Mouse (Mus musculus) testis, postnatal 14 days (tissue): ENCODE data around the gene Sh3gl1.

ENCODE experiments used
- DNase-seq: peaks from one replicate; pipeline ENCODE4 v3.0.0; 2021; ENCODE audit warnings: low spot score

Sh3gl1 gene

GRCm38 (mm10) chr17:56021161-56021910 is 15.1 kb downstream of the Sh3gl1 start:
- DNase-seq, result no peak

- DNase-seq, result no peak
Measured at GRCm38 (mm10) chr17:56020400-56021084, 15.9 kb downstream of the Sh3gl1 start.

GRCm38 (mm10) chr17:56018347-56019131 is 17.9 kb downstream of the Sh3gl1 start:
- DNase-seq, result no peak

- no peak for DNase-seq
Measured at GRCm38 (mm10) chr17:56017848-56018247, 18.6 kb downstream of the Sh3gl1 start.

GRCm38 (mm10) chr17:56016793-56017785 is 19.3 kb downstream of the Sh3gl1 start:
- DNase-seq, result no peak

- DNase-seq, result no peak
Measured at GRCm38 (mm10) chr17:56016382-56016781, 20.1 kb downstream of the Sh3gl1 start.

GRCm38 (mm10) chr17:56015293-56015692 is 21.1 kb downstream of the Sh3gl1 start:
- no peak for DNase-seq

- no peak for DNase-seq
Measured at GRCm38 (mm10) chr17:56011441-56011840, 25.0 kb downstream of the Sh3gl1 start.

- DNase-seq, result peak; percentile 80
Measured at GRCm38 (mm10) chr17:56010681-56011080, 25.8 kb downstream of the Sh3gl1 start.

GRCm38 (mm10) chr17:56010255-56010654 is 26.2 kb downstream of the Sh3gl1 start:
- DNase-seq, result no peak

- no peak for DNase-seq
Measured at GRCm38 (mm10) chr17:56009962-56010240, 26.5 kb downstream of the Sh3gl1 start.

- DNase-seq, result peak; percentile 87
Measured at GRCm38 (mm10) chr17:56009088-56009961, 27.1 kb downstream of the Sh3gl1 start.

- peak; percentile 94 for DNase-seq
Measured at GRCm38 (mm10) chr17:56008356-56009087, 27.9 kb downstream of the Sh3gl1 start.

GRCm38 (mm10) chr17:56007444-56008355 is 28.7 kb downstream of the Sh3gl1 start:
- DNase-seq, result no peak

GRCm38 (mm10) chr17:56006956-56007355 is 29.5 kb downstream of the Sh3gl1 start:
- DNase-seq, result peak; percentile 73

- no peak for DNase-seq
Measured at GRCm38 (mm10) chr17:56005415-56006061, 30.9 kb downstream of the Sh3gl1 start, which contains the start of the genes Stap2 and Mpnd. Gene Stap2 (minus strand): TSS chr17:56005584. Gene Mpnd (plus strand): TSS chr17:56005711.

- DNase-seq, result no peak
Measured at GRCm38 (mm10) chr17:56003000-56003399, 33.4 kb downstream of the Sh3gl1 start.

GRCm38 (mm10) chr17:55999794-56000499 is 36.5 kb downstream of the Sh3gl1 start:
- DNase-seq, result no peak
